Mouse (Mus musculus) CH12.LX (cell line): ENCODE measurements around the gene Nek9. TPM values are rescaled to one million over a fixed set of nuclear protein-coding genes. Genes with fewer than 3 reads are reported as not detected.
A peak's percentile ranks its signal among the peaks of the same experiment; 100 is the strongest.

Experiments used
- DNase-seq: peaks from one replicate; pipeline ENCODE4 v3.0.0-alpha.2; 2013; ENCODE audit errors: extremely low read depth
- H3K27ac ChIP-seq: 2 replicates; pipeline ENCODE4 v1.5.1; 2012; ENCODE audit warnings: low read depth, mild to moderate bottlenecking, control low read depth, moderate library complexity; ENCODE audit not compliant: insufficient read depth
- H3K27me3 ChIP-seq: replicated peaks from 2 replicates; pipeline ENCODE3; 2012; ENCODE audit warnings: inconsistent platforms
- H3K36me3 ChIP-seq, 2 experiments: replicated peaks in 1 of 2; 2 replicates each; pipeline versions ENCODE3 to v1.6.1; 2012; ENCODE audit warnings: inconsistent platforms in 1 of 2, low read length in 1 of 2, mild to moderate bottlenecking in 1 of 2, mixed read lengths in 1 of 2, moderate library complexity in 1 of 2; ENCODE audit not compliant: control insufficient read depth in 1 of 2, insufficient read depth in 1 of 2
- H3K4me1 ChIP-seq, 2 experiments: 2 replicates each; pipeline ENCODE4 v1.6.1; 2012; ENCODE audit warnings: inconsistent platforms in 1 of 2, moderate library complexity in 1 of 2; ENCODE audit not compliant: insufficient read depth in 2 of 2, control insufficient read depth in 1 of 2
- H3K4me2 ChIP-seq: 2 replicates; pipeline ENCODE4 v1.6.1; 2012; ENCODE audit warnings: low read depth, mild to moderate bottlenecking, control low read depth; ENCODE audit not compliant: poor library complexity, insufficient read depth, severe bottlenecking
- H3K4me3 ChIP-seq, 3 experiments: fragments of 150-350 bp in 1 of 3; sonication (generic) in 1 of 3; replicated peaks in 1 of 3; 2 replicates each; pipeline versions ENCODE3 to v1.5.1; 2011 to 2012; ENCODE audit warnings: low read depth in 2 of 3, low read length in 2 of 3, mild to moderate bottlenecking in 2 of 3, moderate library complexity in 2 of 3, control low read depth in 1 of 3, improper control_type of control experiment in 1 of 3, inconsistent platforms in 1 of 3, mixed read lengths in 1 of 3; ENCODE audit not compliant: poor library complexity in 1 of 3
- H3K79me2 ChIP-seq: replicated peaks from 2 replicates; pipeline ENCODE4 v1.6.1; 2012; ENCODE audit warnings: mild to moderate bottlenecking, moderate library complexity; ENCODE audit not compliant: control insufficient read depth, poor library complexity, insufficient read depth, severe bottlenecking; ENCODE audit errors: extremely low read depth
- H3K9ac ChIP-seq: 2 replicates; pipeline ENCODE4 v1.6.1; 2012; ENCODE audit warnings: low read depth, mild to moderate bottlenecking, control low read depth, moderate library complexity; ENCODE audit not compliant: insufficient read depth
- H3K9me3 ChIP-seq: replicated peaks from 2 replicates; pipeline ENCODE3; 2012; ENCODE audit warnings: low read length, inconsistent platforms, mixed read lengths
- BHLHE40 ChIP-seq: IDR thresholded peaks from 2 replicates; pipeline ENCODE4 v1.6.1; 2011; ENCODE audit warnings: mild to moderate bottlenecking, low read depth, low read length, improper control_type of control experiment
- CTCF ChIP-seq, 2 experiments: IDR thresholded peaks in 1 of 2; conservative IDR thresholded peaks in 1 of 2; 2 replicates each; pipeline ENCODE4 v1.5.1; 2011 to 2012; ENCODE audit warnings: low read depth in 2 of 2, low read length in 2 of 2, improper control_type of control experiment in 1 of 2, inconsistent platforms in 1 of 2, mild to moderate bottlenecking in 1 of 2, moderate library complexity in 1 of 2
- ETS1 ChIP-seq: conservative IDR thresholded peaks from 2 replicates; pipeline ENCODE4 v1.6.1; 2012; ENCODE audit warnings: low read depth, mild to moderate bottlenecking, inconsistent platforms, low read length, improper control_type of control experiment, moderate library complexity
- JUN ChIP-seq: IDR thresholded peaks from 2 replicates; pipeline ENCODE4 v1.6.1; 2011; ENCODE audit warnings: low read depth, mild to moderate bottlenecking, low read length, improper control_type of control experiment, moderate library complexity; ENCODE audit not compliant: insufficient read depth
- MAFK ChIP-seq: IDR thresholded peaks from 2 replicates; pipeline ENCODE4 v1.6.1; 2011; ENCODE audit warnings: low read length, improper control_type of control experiment; ENCODE audit not compliant: insufficient replicate concordance
- MEF2A ChIP-seq: IDR thresholded peaks from 2 replicates; pipeline ENCODE4 v1.6.1; 2014; ENCODE audit warnings: low read depth, mild to moderate bottlenecking, inconsistent platforms, low read length, improper control_type of control experiment, borderline replicate concordance
- MXI1 ChIP-seq: IDR thresholded peaks from 2 replicates; pipeline ENCODE4 v1.6.1; 2011; ENCODE audit warnings: mild to moderate bottlenecking, low read depth, low read length, improper control_type of control experiment
- POLR2A ChIP-seq: IDR thresholded peaks from 2 replicates; pipeline ENCODE4 v1.6.1; 2011; ENCODE audit warnings: low read depth, mild to moderate bottlenecking, improper control_type of control experiment, low read length
- POLR2AphosphoS2 ChIP-seq: IDR thresholded peaks from 2 replicates; pipeline ENCODE4 v1.6.1; 2011; ENCODE audit warnings: low read depth, low read length, improper control_type of control experiment
- RAD21 ChIP-seq: IDR thresholded peaks from 2 replicates; pipeline ENCODE4 v1.6.1; 2011; ENCODE audit warnings: low read depth, mild to moderate bottlenecking, low read length, improper control_type of control experiment, moderate library complexity
- SIN3A ChIP-seq: IDR thresholded peaks from 2 replicates; pipeline ENCODE4 v1.6.1; 2012; ENCODE audit warnings: low read length, improper control_type of control experiment, inconsistent platforms
- SMC3 ChIP-seq: IDR thresholded peaks from 2 replicates; pipeline ENCODE4 v1.6.1; 2011; ENCODE audit warnings: low read depth, low read length, improper control_type of control experiment
- USF1 ChIP-seq: IDR thresholded peaks from 2 replicates; pipeline ENCODE4 v1.6.1; 2014; ENCODE audit warnings: low read depth, mild to moderate bottlenecking, inconsistent platforms, low read length, improper control_type of control experiment
- ZNF384 ChIP-seq: IDR thresholded peaks from 2 replicates; pipeline ENCODE4 v1.6.1; 2012; ENCODE audit warnings: low read depth, low read length, improper control_type of control experiment, inconsistent platforms
- dilution Hi-C: fragments of 300-500 bp; cut with MboI; formaldehyde crosslinking; loops from 2 replicates; pipeline ENCODE4 v1.14.3; 2020; ENCODE audit warnings: low sequenced_read_pairs; ENCODE audit not compliant: extremely low pct_unique_long_range_greater_than_20kb, extremely low pct_ligation_motif_present
- in situ Hi-C: fragments of 300-500 bp; cut with MboI; formaldehyde crosslinking; loops from 3 replicates; pipeline ENCODE4 v1.14.3; 2019; ENCODE audit warnings: low sequenced_read_pairs, low pct_ligation_motif_present, low pct_unique_long_range_greater_than_20kb, mixed read lengths
- polyA plus RNA-seq: library from polyadenylated mRNA; unstranded; fragments of >175 nt; gene quantifications from 2 replicates; pipeline ENCODE4 v1.2.1, GENCODE M21; 2012; ENCODE audit warnings: low read depth; ENCODE audit not compliant: insufficient read length
- total RNA-seq, 2 experiments: library from RNA; depleted of rRNA; stranded (reverse); fragments of 300-350 nt in 1 of 2; fragments of >200 nt in 1 of 2; gene quantifications; 2 replicates each; pipeline ENCODE4 v1.2.3; 2012 to 2014

Gene Nek9
- total and polyA plus RNA-seq, 3 experiments = 15.6 to 30.9 (median 27.4) TPM

GRCm38 (mm10) chr12:85292906-85293305, 46.3 kb downstream of the Nek9 start:
- in situ Hi-C loops = loop anchor here (10.0 kb wide), 1 partner anchor 128 kb away; no protein-coding TSS in a partner anchor
- no peaks in the 10 kb centered on the region for H3K79me2 ChIP-seq
- peaks cover 0 to 3% of the 10 kb centered on the region in 2 experiments for H3K36me3 ChIP-seq
- TF ChIP-seq SMC3 (peak; percentile 30), CTCF (conservative IDR thresholded peaks at IDR 0.05 in 1 of 2, IDR thresholded peaks at IDR 0.05 in 1 of 2; ENCODE audit: low read depth in 2 of 2, low read length in 2 of 2) (peak in 1 of 2 experiments; percentile 47; a peak in 2 of 4 replicates), MAFK (no peak), POLR2A (no peak), RAD21 (peak; percentile 19), USF1 (no peak), POLR2AphosphoS2 (no peak)
- H3K4me1 ChIP-seq = peaks cover 7 to 25% of the 10 kb centered on the region in 2 experiments; a peak in 3 of 4 replicates
- no peak overlapping the region for H3K27ac ChIP-seq
- H3K4me3 ChIP-seq = no peak overlapping the region
- no peak for DNase-seq
- H3K4me2 ChIP-seq = no peak overlapping the region
- H3K9me3 ChIP-seq = peaks cover 12% of the 10 kb centered on the region
- H3K9ac ChIP-seq = no peak overlapping the region
- dilution Hi-C loops = no loop called here
- peaks cover 13% of the 10 kb centered on the region for H3K27me3 ChIP-seq

- Histone ChIP-seq H3K9me3 (peaks cover 12% of the 10 kb centered on the region), H3K79me2 (no peaks in the 10 kb centered on the region), H3K27me3 (peaks cover 13% of the 10 kb centered on the region)
- TF ChIP-seq MEF2A (peak; percentile 85; the same call in 1 of the 2 replicates), JUN (no peak), BHLHE40 (0 out of 2 replicates have a peak, but pooled peaks have one; percentile 10), ETS1 (peak; percentile 37; the same call in 1 of the 2 replicates), MXI1 (no peak)
- TF ChIP-seq, all 38 proteins: peak for 3
- in situ Hi-C loops = loop anchor here (10.0 kb wide), 1 partner anchor 127 kb away; no protein-coding TSS in a partner anchor
- Histone ChIP-seq H3K36me3 (no peaks in the 10 kb centered on the region), H3K9ac (peak overlapping the region; percentile 21; the same call in 1 of the 2 replicates), H3K4me3 (no peak overlapping the region), H3K4me2 (peak overlapping the region; percentile 26; the same call in 1 of the 2 replicates), H3K27ac (no peak overlapping the region; the same call in 1 of the 2 replicates), H3K4me1 (peaks cover 7 to 28% of the 10 kb centered on the region in 2 experiments; a peak in 3 of 4 replicates)
- DNase-seq = no peak
- dilution Hi-C loops = no loop called here
Measured at GRCm38 (mm10) chr12:85292288-85292687, 46.9 kb downstream of the Nek9 start.

GRCm38 (mm10) chr12:85291541-85291940, 47.6 kb downstream of the Nek9 start:
- no peak overlapping the region for H3K4me2 ChIP-seq
- H3K4me3 ChIP-seq = no peak overlapping the region
- TF ChIP-seq ZNF384 (no peak), SIN3A (no peak)
- H3K9ac ChIP-seq = no peak overlapping the region
- H3K36me3 ChIP-seq = no peaks in the 10 kb centered on the region
- peaks cover 13% of the 10 kb centered on the region for H3K27me3 ChIP-seq
- no peak for DNase-seq
- in situ Hi-C loops = loop anchor here (10.0 kb wide), 1 partner anchor 127 kb away; no protein-coding TSS in a partner anchor
- peaks cover 12% of the 10 kb centered on the region for H3K9me3 ChIP-seq
- H3K79me2 ChIP-seq = no peaks in the 10 kb centered on the region
- peaks cover 7 to 28% of the 10 kb centered on the region in 2 experiments; a peak in 3 of 4 replicates for H3K4me1 ChIP-seq
- dilution Hi-C loops = no loop called here
- H3K27ac ChIP-seq = no peak overlapping the region
